Mouse (Mus musculus) stomach, postnatal 0 days (tissue): Measurements from ENCODE around the gene Hcar2.

Experiments
- CTCF ChIP-seq: IDR thresholded peaks from 2 replicates; pipeline ENCODE4 v1.5.1; 2016; ENCODE audit warnings: antibody characterized with exemption, low read depth, mild to moderate bottlenecking, moderate library complexity
- EP300 ChIP-seq: optimal IDR thresholded peaks from 2 replicates; pipeline ENCODE3; 2016; ENCODE audit warnings: antibody characterized with exemption

DNA sequence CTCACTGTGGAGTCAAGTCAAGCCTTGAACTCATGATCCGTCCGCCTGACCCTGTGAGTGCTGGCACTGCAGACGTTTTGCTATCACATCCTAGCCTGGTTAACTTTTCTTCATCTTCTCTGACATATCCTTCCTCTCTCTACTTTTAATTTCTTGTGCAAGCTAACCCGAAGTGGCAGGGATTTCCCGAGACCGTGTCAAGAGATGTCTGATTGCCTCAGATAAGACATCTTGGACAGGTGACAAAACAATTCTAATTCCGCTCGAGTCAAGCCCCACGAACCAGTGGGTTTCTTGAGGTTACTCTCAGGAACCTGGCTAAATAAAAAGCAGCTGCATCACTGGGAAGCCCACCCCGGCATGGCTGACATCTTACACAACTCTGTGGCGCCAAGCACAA, 6.5 kb downstream of the Hcar2 start:
- no peak for TF ChIP-seq CTCF
- TF ChIP-seq EP300: no peak
